Mouse (Mus musculus) frontal cortex, postnatal 10 days (tissue): Measurements from ENCODE around the gene Lcmt1.

Source experiments
- DNase-seq, 2 experiments: peaks; one replicate each; pipeline ENCODE4 v3.0.0; 2022; ENCODE audit warnings: low spot score in 2 of 2, mixed read lengths in 1 of 2

Lcmt1 gene

GRCm38 (mm10) chr7:123398828-123399227 lies 29.2 kb downstream of the Lcmt1 start:
- peak in 1 of 2 experiments; percentile 42 for DNase-seq

GRCm38 (mm10) chr7:123399286-123399685 lies 29.7 kb downstream of the Lcmt1 start:
- DNase-seq = no peak

- no peak for DNase-seq
Measured at GRCm38 (mm10) chr7:123401121-123401520, 31.5 kb downstream of the Lcmt1 start.

- DNase-seq = no peak
Measured at GRCm38 (mm10) chr7:123404198-123404597, 34.6 kb downstream of the Lcmt1 start.

- no peak for DNase-seq
Measured at GRCm38 (mm10) chr7:123405619-123406018, 36.0 kb downstream of the Lcmt1 start.

- DNase-seq = no peak
Measured at GRCm38 (mm10) chr7:123406988-123407387, 37.4 kb downstream of the Lcmt1 start.

GRCm38 (mm10) chr7:123410502-123410901 lies 40.9 kb downstream of the Lcmt1 start:
- no peak for DNase-seq

GRCm38 (mm10) chr7:123411109-123411508 lies 41.5 kb downstream of the Lcmt1 start:
- no peak for DNase-seq

- DNase-seq = peak in 1 of 2 experiments; percentile 15
Measured at GRCm38 (mm10) chr7:123412143-123412542, 42.6 kb downstream of the Lcmt1 start.

- DNase-seq = no peak
Measured at GRCm38 (mm10) chr7:123416803-123417202, 47.2 kb downstream of the Lcmt1 start.

- DNase-seq = no peak
Measured at GRCm38 (mm10) chr7:123417661-123418060, 48.1 kb downstream of the Lcmt1 start.

GRCm38 (mm10) chr7:123419984-123420383 lies 50.4 kb downstream of the Lcmt1 start:
- no peak for DNase-seq

- DNase-seq = no peak
Measured at GRCm38 (mm10) chr7:123421958-123422357, 52.4 kb downstream of the Lcmt1 start.

GRCm38 (mm10) chr7:123424281-123424680 lies 54.7 kb downstream of the Lcmt1 start:
- DNase-seq = no peak

- no peak for DNase-seq
Measured at GRCm38 (mm10) chr7:123425134-123425757, 55.7 kb downstream of the Lcmt1 start.

GRCm38 (mm10) chr7:123429624-123430410 lies 60.2 kb downstream of the Lcmt1 start:
- no peak for DNase-seq

- DNase-seq = no peak
Measured at GRCm38 (mm10) chr7:123430411-123430705, 60.8 kb downstream of the Lcmt1 start.

GRCm38 (mm10) chr7:123431206-123431605 lies 61.6 kb downstream of the Lcmt1 start:
- DNase-seq = no peak

GRCm38 (mm10) chr7:123442079-123442478 lies 72.5 kb downstream of the Lcmt1 start:
- no peak for DNase-seq

- DNase-seq = no peak
Measured at GRCm38 (mm10) chr7:123448794-123449193, 79.2 kb downstream of the Lcmt1 start.

GRCm38 (mm10) chr7:123449676-123450075 lies 80.1 kb downstream of the Lcmt1 start:
- no peak for DNase-seq

GRCm38 (mm10) chr7:123450515-123450914 lies 80.9 kb downstream of the Lcmt1 start:
- DNase-seq = no peak

GRCm38 (mm10) chr7:123452551-123452950 lies 83.0 kb downstream of the Lcmt1 start:
- no peak for DNase-seq
